Mouse (Mus musculus): ENCODE measurements around the gene Rbm47.

DNA sequence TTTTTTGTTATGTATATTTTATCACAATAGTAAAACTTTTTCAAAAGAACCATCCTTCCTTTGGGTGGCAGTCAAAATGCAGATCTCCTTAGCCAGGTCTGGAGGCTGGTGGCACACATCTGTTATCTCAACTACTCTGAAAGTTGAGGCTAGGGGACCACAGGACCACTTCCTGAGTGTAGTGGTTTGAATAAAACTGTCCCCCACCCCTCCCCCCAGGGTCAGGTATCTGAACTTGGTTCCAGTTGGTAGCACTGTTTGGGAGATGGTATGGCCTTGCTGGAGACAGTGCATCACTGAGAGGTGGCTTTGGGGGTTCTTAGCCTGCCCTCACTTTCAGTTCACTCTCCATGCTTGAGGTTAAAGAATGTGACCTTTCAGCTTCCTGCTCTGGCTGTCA lies 51.7 kb downstream of the Rbm47 start:
- no peak for TF ChIP-seq CTCF (IDR thresholded peaks at IDR 0.05; ENCODE audit: borderline replicate concordance, insufficient read depth, low read length)
- no peak for TF ChIP-seq POLR2A (IDR thresholded peaks at IDR 0.05; ENCODE audit: low read depth, low read length)

Data from embryonic fibroblast, embryonic 13.5 days (primary cell).